Mouse (Mus musculus) intestine, postnatal 0 days (tissue): ENCODE measurements at regions not wholly inside any gene's neighbourhood (a gene's known extent, or its start where the extent isn't known, plus 50 kb on each side); places are given as distances from the start of the nearest gene placed in this dataset.

Source experiments
- ATAC-seq: fragments of 200-750 bp; cut with Nextera tagmentation; 2 replicates; pipeline ENCODE4 v1.8.0; 2017; ENCODE audit warnings: mild to moderate bottlenecking, moderate TSS enrichment, moderate library complexity
- H3K27ac ChIP-seq: fragments of 300-500 bp; sonication (generic); 2 replicates; pipeline ENCODE4 v1.5.1; 2014; ENCODE audit warnings: mild to moderate bottlenecking, low read depth, low read length, moderate library complexity
- H3K27me3 ChIP-seq: fragments of 300-500 bp; sonication (generic); replicated peaks from 2 replicates; pipeline ENCODE4 v1.6.1; 2014; ENCODE audit warnings: low read length, mixed read lengths; ENCODE audit not compliant: control insufficient read depth, insufficient read depth
- H3K36me3 ChIP-seq: fragments of 300-500 bp; sonication (generic); 2 replicates; pipeline ENCODE4 v1.6.1; 2014; ENCODE audit warnings: mild to moderate bottlenecking, moderate library complexity; ENCODE audit not compliant: control insufficient read depth, insufficient read depth
- H3K4me1 ChIP-seq: fragments of 300-500 bp; sonication (generic); replicated peaks from 2 replicates; pipeline ENCODE4 v1.6.1; 2014; ENCODE audit warnings: antibody characterized with exemption, low read length, mixed read lengths; ENCODE audit not compliant: control insufficient read depth, insufficient read depth
- H3K4me2 ChIP-seq: fragments of 300-500 bp; sonication (generic); replicated peaks from 2 replicates; pipeline ENCODE4 v1.6.1; 2014; ENCODE audit warnings: low read depth, mild to moderate bottlenecking, moderate library complexity
- H3K4me3 ChIP-seq: fragments of 300-500 bp; sonication (generic); 2 replicates; pipeline ENCODE4 v1.5.1; 2014; ENCODE audit warnings: low read depth, low read length
- H3K9ac ChIP-seq: fragments of 300-500 bp; sonication (generic); 2 replicates; pipeline ENCODE4 v1.6.1; 2014; ENCODE audit warnings: mild to moderate bottlenecking, low read depth, low read length
- H3K9me3 ChIP-seq: fragments of 300-500 bp; sonication (generic); 2 replicates; pipeline ENCODE4 v1.6.1; 2016; ENCODE audit warnings: mixed run types; ENCODE audit not compliant: control insufficient read depth
- CTCF ChIP-seq: sonication (generic); IDR thresholded peaks from 2 replicates; pipeline ENCODE4 v1.5.1; 2016; ENCODE audit warnings: low read depth, mild to moderate bottlenecking, control low read depth, antibody characterized with exemption, moderate library complexity
- WGBS: fragments of 180-500 bp; shearing (Covaris S2); extraction: QIAGEN DNeasy Blood & Tissue Kit; methylation state at CpG from one replicate; pipeline ENCODE4 v1.1.7; 2014; 5-methylcytosine and 5-hydroxymethylcytosine counted together

GRCm38 (mm10) chr3:137193873-137194272 is 147.0 kb upstream of the Emcn start:
- no peak for TF ChIP-seq CTCF
- ATAC-seq, result no peak

GRCm38 (mm10) chr3:137211667-137212066 is 129.2 kb upstream of the Emcn start:
- Histone ChIP-seq H3K27me3 (no peaks in the 10 kb centered on the region), H3K36me3 (no peaks in the 10 kb centered on the region), H3K27ac (no peak overlapping the region), H3K9me3 (no peaks in the 10 kb centered on the region), H3K4me3 (no peak overlapping the region), H3K4me2 (no peak overlapping the region), H3K9ac (no peak overlapping the region), H3K4me1 (no peaks in the 10 kb centered on the region)
- 78% methylated on average over 3 of the region's 3 CpGs for WGBS
- no peak for TF ChIP-seq CTCF
- ATAC-seq, result no peak

More at GRCm38 (mm10) chr3:137193873-137194272, 147.0 kb upstream of the Emcn start:
- Histone ChIP-seq H3K4me1 (no peaks in the 10 kb centered on the region), H3K9me3 (no peaks in the 10 kb centered on the region), H3K4me3 (no peak overlapping the region), H3K27ac (no peak overlapping the region), H3K9ac (no peak overlapping the region), H3K4me2 (no peak overlapping the region), H3K36me3 (no peaks in the 10 kb centered on the region), H3K27me3 (no peaks in the 10 kb centered on the region)
- 63% methylated on average over 1 of the region's 1 CpGs for WGBS

DNA sequence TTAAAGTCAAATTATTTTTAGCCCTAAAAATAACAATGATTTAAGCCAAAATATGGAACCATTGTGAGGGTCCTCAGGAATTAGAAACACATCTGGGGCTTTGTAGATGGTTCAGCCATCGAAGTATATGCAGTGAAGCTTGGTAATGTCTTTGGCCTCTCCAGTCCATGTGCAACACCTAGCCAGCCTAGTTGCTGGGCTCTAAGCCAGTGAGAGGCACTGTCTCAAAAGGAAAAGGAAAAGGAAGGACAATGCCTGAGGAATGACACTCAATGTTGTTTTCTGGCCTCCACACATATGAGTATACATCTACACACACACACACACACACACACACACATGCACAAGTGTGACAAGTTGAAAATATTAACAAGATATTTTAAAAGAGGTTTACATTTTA is 124.8 kb upstream of the Emcn start:
- no peak overlapping the region for H3K27ac ChIP-seq
- H3K4me3 ChIP-seq, result no peak overlapping the region
- no peaks in the 10 kb centered on the region for H3K27me3 ChIP-seq
- H3K9me3 ChIP-seq, result no peaks in the 10 kb centered on the region
- H3K9ac ChIP-seq, result no peak overlapping the region
- 85% methylated on average over 1 of the region's 1 CpGs for WGBS
- no peak overlapping the region for H3K4me2 ChIP-seq
- no peaks in the 10 kb centered on the region for H3K36me3 ChIP-seq
- TF ChIP-seq CTCF, result no peak
- no peak for ATAC-seq
- H3K4me1 ChIP-seq, result no peaks in the 10 kb centered on the region

- ATAC-seq, result no peak
- TF ChIP-seq CTCF, result no peak
Observed at GRCm38 (mm10) chr3:137217245-137217644, 123.6 kb upstream of the Emcn start.

DNA sequence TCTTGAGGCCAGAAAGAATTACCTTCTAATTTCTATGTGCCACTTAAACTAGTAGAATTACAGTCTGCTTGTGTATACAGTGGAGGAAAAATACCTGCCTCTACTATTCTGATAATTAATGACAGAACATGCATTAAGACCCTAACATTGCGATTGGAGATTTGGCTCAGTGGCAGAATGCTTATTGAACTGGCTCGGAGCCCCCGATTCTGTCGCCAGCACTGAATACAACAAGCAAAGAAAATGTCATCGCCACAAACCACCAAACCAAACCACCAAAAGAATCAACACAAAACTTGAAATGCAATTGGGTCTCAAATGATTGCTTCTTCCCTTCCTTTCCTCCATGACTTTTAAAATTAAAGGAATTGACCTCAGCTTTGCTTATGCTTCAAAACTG is 122.9 kb upstream of the Emcn start:
- Histone ChIP-seq H3K4me2 (no peak overlapping the region), H3K27me3 (no peaks in the 10 kb centered on the region), H3K9ac (no peak overlapping the region), H3K27ac (no peak overlapping the region), H3K4me1 (no peaks in the 10 kb centered on the region), H3K9me3 (no peaks in the 10 kb centered on the region), H3K36me3 (no peaks in the 10 kb centered on the region), H3K4me3 (no peak overlapping the region)
- WGBS, result 93% methylated on average over 5 of the region's 5 CpGs
- TF ChIP-seq CTCF, result no peak
- ATAC-seq, result no peak

More at GRCm38 (mm10) chr3:137217245-137217644, 123.6 kb upstream of the Emcn start:
- Histone ChIP-seq H3K4me3 (no peak overlapping the region), H3K4me2 (no peak overlapping the region), H3K27me3 (no peaks in the 10 kb centered on the region), H3K4me1 (no peaks in the 10 kb centered on the region), H3K9ac (no peak overlapping the region), H3K36me3 (no peaks in the 10 kb centered on the region), H3K27ac (no peak overlapping the region), H3K9me3 (no peaks in the 10 kb centered on the region)

- TF ChIP-seq CTCF, result no peak
- Histone ChIP-seq H3K4me3 (no peak overlapping the region), H3K27ac (no peak overlapping the region), H3K9me3 (no peaks in the 10 kb centered on the region), H3K4me1 (no peaks in the 10 kb centered on the region), H3K36me3 (no peaks in the 10 kb centered on the region), H3K9ac (no peak overlapping the region), H3K27me3 (no peaks in the 10 kb centered on the region), H3K4me2 (no peak overlapping the region)
- ATAC-seq, result no peak
- 85% methylated on average over 1 of the region's 1 CpGs for WGBS
Observed at GRCm38 (mm10) chr3:137226151-137226550, 114.7 kb upstream of the Emcn start.
